Mouse (Mus musculus) subcutaneous adipose tissue, adult 2 months (tissue): ENCODE measurements around the gene Gm28551. TPM values are rescaled to one million over a fixed set of nuclear protein-coding genes. Genes with fewer than 3 reads are reported as not detected.

Experiments
- polyA plus RNA-seq: library from polyadenylated mRNA; depleted of rRNA; stranded (reverse); fragments of >200 nt; gene quantifications from 2 replicates; pipeline ENCODE4 v1.2.3, GENCODE M21; 2012; ENCODE audit warnings: low replicate concordance; rRNA removed

The Gm28551 gene
- not detected in 2 replicates for polyA plus RNA-seq

DNA sequence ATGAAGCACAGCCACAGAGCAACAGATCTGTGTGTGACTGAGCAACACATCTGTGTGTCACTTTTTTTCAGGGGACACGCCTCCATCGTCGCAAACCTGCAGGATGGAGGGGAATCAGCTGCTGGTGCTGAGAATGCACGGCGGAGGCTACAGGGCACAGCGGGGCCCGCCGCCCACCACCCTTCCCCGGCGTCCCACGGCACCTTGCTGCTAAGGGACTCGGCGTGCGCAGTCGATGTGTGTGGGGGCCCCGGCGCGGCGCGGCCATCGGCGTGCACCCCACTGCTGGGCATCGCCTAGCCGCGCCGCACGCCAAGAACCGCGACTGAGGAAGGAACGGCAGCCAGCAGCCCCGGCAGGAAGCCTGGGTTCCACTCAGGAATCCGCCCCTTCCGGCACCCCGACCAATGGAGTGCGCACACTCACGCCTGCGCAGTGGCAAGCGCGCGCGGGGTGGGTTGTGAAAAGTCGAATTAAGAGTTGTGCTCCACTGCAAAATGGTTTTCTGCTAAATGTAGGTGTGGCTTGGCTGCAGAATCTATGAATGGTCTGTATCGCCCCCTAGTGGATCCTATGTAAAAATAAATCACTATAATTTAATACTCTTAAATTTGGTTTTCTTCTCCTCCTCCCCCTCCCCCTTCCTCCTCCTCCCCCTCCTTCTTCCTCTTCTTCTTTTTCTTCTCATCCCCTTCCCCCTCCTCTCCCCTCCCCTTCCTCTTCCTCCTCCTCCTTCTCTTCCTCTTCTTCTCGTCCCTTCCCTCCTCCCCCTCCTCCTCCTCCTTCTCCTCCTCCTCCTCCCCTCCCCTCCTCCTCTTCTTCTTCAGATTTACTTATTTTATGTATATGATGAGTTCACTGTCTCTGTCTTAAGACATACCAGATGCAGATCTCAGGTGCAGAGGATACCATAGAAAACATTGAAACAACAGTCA lies at the start of gene Gm28551, which contains the start of the genes Asdurf and Asnsd1:
Gm28551 (minus strand) TSS at position 341 of the 935 bp plus-strand sequence.
Asdurf (minus strand) TSS at position 293 of the 935 bp plus-strand sequence.
Asnsd1 (minus strand) TSS at position 426 of the 935 bp plus-strand sequence.

DNA sequence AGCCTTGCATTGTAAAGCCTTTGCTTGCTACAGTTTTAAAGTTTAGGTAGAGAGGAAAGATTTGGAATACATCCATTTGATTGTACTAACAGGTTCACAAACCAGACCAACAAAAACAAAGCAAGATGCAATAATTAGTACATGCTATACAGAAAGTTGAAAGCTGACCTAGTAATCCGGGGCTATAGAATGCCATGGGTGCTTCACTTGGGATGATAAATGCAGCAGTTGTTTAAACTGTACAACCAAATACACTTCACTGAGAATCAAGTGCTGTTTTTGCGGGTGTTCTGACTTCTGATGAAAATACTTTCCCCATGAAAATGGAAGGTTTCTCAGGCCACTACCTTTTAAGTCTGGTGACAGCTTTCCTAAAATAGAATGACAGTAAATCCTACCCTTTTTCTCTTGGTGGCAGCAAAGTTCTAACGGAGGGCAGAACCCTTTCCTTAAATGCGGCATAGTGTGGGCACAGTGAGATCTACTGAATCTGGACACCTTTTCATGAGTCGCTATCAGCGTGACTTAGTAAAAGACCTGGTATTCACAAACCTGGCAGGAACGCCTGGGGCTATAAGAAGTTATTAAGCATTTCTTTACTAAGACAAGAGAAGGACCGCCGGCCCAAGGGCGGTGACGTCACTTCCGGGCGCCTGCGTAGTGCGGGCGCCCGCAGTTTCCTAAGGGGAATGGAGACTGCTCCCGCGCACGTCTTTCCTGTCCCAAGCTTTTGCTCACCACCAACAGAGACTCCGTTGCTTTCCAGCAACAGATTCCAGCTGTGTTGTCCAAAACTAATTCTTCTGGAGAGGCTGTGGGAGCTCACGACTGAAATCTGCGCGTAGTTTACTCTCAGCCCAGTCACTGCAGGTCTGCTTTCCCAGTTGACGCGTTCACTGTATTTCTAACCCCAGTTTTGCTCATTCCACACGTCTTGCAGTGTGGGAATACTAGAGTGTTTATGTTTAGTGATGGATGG lies 39.2 kb downstream of the Gm28551 start, which contains the start of gene Osgepl1:
Osgepl1 (plus strand) TSS at position 636 of the 979 bp plus-strand sequence.

DNA sequence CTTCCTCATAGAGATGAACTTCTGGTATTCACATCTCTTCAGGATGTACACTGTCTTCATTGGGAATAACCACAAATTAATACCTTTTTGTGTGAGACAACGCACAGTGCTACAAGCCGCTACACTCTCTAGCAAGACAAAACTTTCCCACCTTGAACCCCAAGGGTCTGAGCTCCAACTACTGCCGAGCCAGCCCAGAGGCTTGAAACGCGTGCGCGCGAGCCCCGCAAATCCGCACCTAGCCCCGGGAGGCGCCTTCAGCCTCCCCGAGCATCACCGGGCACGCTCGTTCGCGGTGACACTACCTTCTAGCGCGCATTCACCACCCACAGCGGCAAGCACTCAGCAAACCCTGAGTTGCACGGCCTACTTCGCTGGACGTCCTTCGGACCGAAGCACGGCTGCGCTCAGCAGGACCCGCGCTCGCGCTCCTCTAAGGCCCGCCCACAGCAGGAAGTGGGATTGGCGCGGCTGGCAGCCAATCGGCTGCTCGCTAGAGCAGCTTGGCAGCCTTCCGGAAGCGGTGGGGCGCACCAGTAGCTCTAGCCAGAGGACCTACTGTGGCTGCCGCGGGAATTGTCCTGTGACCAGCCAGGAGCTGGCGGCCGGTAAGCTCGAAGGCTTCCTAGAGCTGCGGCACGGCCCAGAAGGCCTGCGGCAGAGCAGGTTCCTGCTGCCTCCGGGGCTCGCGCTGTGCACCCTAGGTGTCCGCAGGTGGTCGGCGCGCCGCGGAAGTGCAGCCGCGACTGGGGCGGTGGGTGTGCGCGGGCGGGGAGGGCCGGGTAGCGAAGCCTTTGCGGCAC lies 55.7 kb downstream of the Gm28551 start, which contains the start of the genes Pms1, Ormdl1 and Gm28778:
Pms1 (minus strand) TSS at position 438 of the 803 bp plus-strand sequence.
Ormdl1 (plus strand) TSS at position 515 of the 803 bp plus-strand sequence.
Gm28778 (plus strand) TSS at position 531 of the 803 bp plus-strand sequence.

Other genes starting within 250 kb of the Gm28551 start
- gene 1700019A02Rik, start 165.0 kb downstream of the Gm28551 start, polyA plus RNA-seq: not detected in 2 replicates
- 0.32 and 1.1 TPM in 2 replicates for gene Pms1, start 55.6 kb downstream of the Gm28551 start, polyA plus RNA-seq
- 5.3 and 6.8 TPM in 2 replicates for gene Ormdl1, start 55.6 kb downstream of the Gm28551 start, polyA plus RNA-seq
- 5.8 and 15.5 TPM in 2 replicates for gene Gm28778, start 55.6 kb downstream of the Gm28551 start, polyA plus RNA-seq
- 7.0 and 9.3 TPM in 2 replicates for gene Osgepl1, start 39.0 kb downstream of the Gm28551 start, polyA plus RNA-seq
- not detected in 2 replicates for gene Asdurf, start within 50 bp of the Gm28551 start, polyA plus RNA-seq
- gene Asnsd1, start 85 bp upstream of the Gm28551 start, polyA plus RNA-seq: 9.9 and 10.7 TPM in 2 replicates